Mouse (Mus musculus) ES-E14 (cell line): ENCODE data around the gene Prkcz.

Experiments used
- CHD2 ChIP-seq: IDR thresholded peaks from 2 replicates; pipeline ENCODE4 v1.6.1; 2014; ENCODE audit warnings: mild to moderate bottlenecking, low read depth, low read length, inconsistent platforms
- HCFC1 ChIP-seq: IDR thresholded peaks from 2 replicates; pipeline ENCODE4 v1.6.1; 2012; ENCODE audit warnings: low read length, inconsistent platforms, borderline replicate concordance; ENCODE audit not compliant: insufficient read depth
- ZC3H11A ChIP-seq: IDR thresholded peaks from 2 replicates; pipeline ENCODE4 v1.6.1; 2012; ENCODE audit warnings: low read depth, mild to moderate bottlenecking, inconsistent platforms, low read length, borderline replicate concordance
- ZNF384 ChIP-seq: IDR thresholded peaks from 2 replicates; pipeline ENCODE4 v1.6.1; 2012; ENCODE audit warnings: low read depth, low read length, inconsistent platforms

DNA sequence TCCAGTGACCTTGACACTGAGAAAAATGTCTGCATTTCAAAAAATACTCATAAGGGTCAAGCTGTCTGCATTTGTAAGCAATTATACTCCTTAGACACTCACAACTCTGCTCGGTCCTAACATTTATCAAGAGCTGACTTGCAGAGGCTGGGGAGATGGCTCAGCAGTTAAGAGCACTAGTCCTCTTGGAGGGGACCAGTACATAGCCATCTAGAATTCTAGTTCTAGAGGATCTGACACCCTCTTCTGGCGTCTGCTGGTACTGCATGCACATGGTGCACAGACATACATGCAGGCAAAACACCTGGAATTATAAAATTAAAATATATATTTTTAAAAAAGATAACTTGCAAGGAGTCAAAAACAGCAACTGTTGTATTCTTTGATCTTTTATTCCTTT lies 64.1 kb downstream of the Prkcz start:
- TF ChIP-seq ZC3H11A (no peak), HCFC1 (no peak), ZNF384 (no peak), CHD2 (no peak)
